Mouse (Mus musculus) midbrain, embryonic 14.5 days (tissue): ENCODE results near the gene Wfdc17. TPM values are rescaled to one million over a fixed set of nuclear protein-coding genes. Genes with fewer than 3 reads are reported as not detected.

Experiments
- ATAC-seq: fragments of 200-750 bp; cut with Nextera tagmentation; 2 replicates; pipeline ENCODE4 v1.8.0; 2017; ENCODE audit warnings: moderate number of reproducible peaks, moderate library complexity; ENCODE audit not compliant: low FRiP score, low TSS enrichment
- DNase-seq: peaks from one replicate; pipeline ENCODE4 v3.0.0-alpha.2; 2015
- H3K27ac ChIP-seq: fragments of 300-500 bp; sonication (generic); replicated peaks from 2 replicates; pipeline ENCODE4 v1.5.1; 2014; ENCODE audit warnings: mild to moderate bottlenecking, low read depth, low read length, moderate library complexity
- H3K27me3 ChIP-seq: fragments of 300-500 bp; sonication (generic); 2 replicates; pipeline ENCODE4 v1.6.1; 2014; ENCODE audit warnings: low read length, control low read depth, mixed read lengths; ENCODE audit not compliant: control insufficient read depth, insufficient read depth
- H3K36me3 ChIP-seq: fragments of 300-500 bp; sonication (generic); 2 replicates; pipeline ENCODE4 v1.6.1; 2014; ENCODE audit warnings: low read length, control low read depth; ENCODE audit not compliant: control insufficient read depth, insufficient read depth
- H3K4me1 ChIP-seq: fragments of 300-500 bp; sonication (generic); 2 replicates; pipeline ENCODE4 v1.6.1; 2014; ENCODE audit warnings: mild to moderate bottlenecking, antibody characterized with exemption, low read length, control low read depth; ENCODE audit not compliant: control insufficient read depth, insufficient read depth
- H3K4me2 ChIP-seq: fragments of 300-500 bp; sonication (generic); 2 replicates; pipeline ENCODE4 v1.6.1; 2014; ENCODE audit warnings: mild to moderate bottlenecking, low read length, moderate library complexity
- H3K4me3 ChIP-seq: fragments of 300-500 bp; sonication (generic); replicated peaks from 2 replicates; pipeline ENCODE4 v1.5.1; 2014; ENCODE audit warnings: low read depth, low read length
- H3K9ac ChIP-seq: fragments of 300-500 bp; sonication (generic); replicated peaks from 2 replicates; pipeline ENCODE4 v1.6.1; 2014; ENCODE audit warnings: mild to moderate bottlenecking, low read length, moderate library complexity
- H3K9me3 ChIP-seq: fragments of 300-500 bp; sonication (generic); 2 replicates; pipeline ENCODE4 v1.6.1; 2016; ENCODE audit warnings: low read length, control low read depth, mixed read lengths; ENCODE audit not compliant: control insufficient read depth
- WGBS: fragments of 180-500 bp; shearing (Covaris S2); extraction: QIAGEN DNeasy Blood & Tissue Kit; methylation state at CpG from one replicate; pipeline ENCODE4 v1.1.7; 2014; 5-methylcytosine and 5-hydroxymethylcytosine counted together
- polyA plus RNA-seq: library from polyadenylated mRNA; unstranded; fragments of >200 nt; fragmentation: Nextera tagmentation; extraction: Ambion mirVana; gene quantifications from 2 replicates; pipeline ENCODE4 v1.2.1, GENCODE M21; 2014

Gene Wfdc17
- polyA plus RNA-seq, 1 experiment from 2014 or later = 1.5 TPM

GRCm38 (mm10) chr11:83692008-83692407 is 11.8 kb upstream of the Wfdc17 start:
- Histone ChIP-seq H3K36me3 (no peaks in the 10 kb centered on the region), H3K4me3 (no peak overlapping the region), H3K4me2 (no peak overlapping the region), H3K9ac (no peak overlapping the region), H3K27ac (no peak overlapping the region), H3K4me1 (no peaks in the 10 kb centered on the region), H3K27me3 (no peaks in the 10 kb centered on the region), H3K9me3 (no peaks in the 10 kb centered on the region)
- ATAC-seq (no peak), DNase-seq (no peak)
- WGBS = 68% methylated on average over 1 of the region's 1 CpGs

GRCm38 (mm10) chr11:83708715-83709114 is 4.9 kb downstream of the Wfdc17 start, which contains the start of gene Wfdc18:
TSS of gene Wfdc18 (plus strand) at chr11:83709015.
- H3K4me1 ChIP-seq = no peaks in the 10 kb centered on the region
- no peaks in the 10 kb centered on the region for H3K27me3 ChIP-seq
- H3K4me3 ChIP-seq = no peak within 1 kb of the TSS
- no peaks in the 10 kb centered on the region for H3K9me3 ChIP-seq
- H3K27ac ChIP-seq = no peak within 1 kb of the TSS
- no peak within 1 kb of the TSS for H3K4me2 ChIP-seq
- WGBS = 74% methylated on average over 4 of the region's 4 CpGs
- no peak for ATAC-seq
- H3K9ac ChIP-seq = no peak within 1 kb of the TSS
- H3K36me3 ChIP-seq = no peaks in the 10 kb centered on the region
- no peak for DNase-seq

- Histone ChIP-seq H3K4me3 (no peak overlapping the region), H3K27me3 (no peaks in the 10 kb centered on the region), H3K4me2 (no peak overlapping the region), H3K36me3 (no peaks in the 10 kb centered on the region), H3K27ac (no peak overlapping the region), H3K4me1 (no peaks in the 10 kb centered on the region), H3K9me3 (no peaks in the 10 kb centered on the region), H3K9ac (no peak overlapping the region)
- ATAC-seq = no peak
- no peak for DNase-seq
- WGBS = 94% methylated on average over 5 of the region's 5 CpGs
Measured at GRCm38 (mm10) chr11:83709683-83710082, 5.9 kb downstream of the Wfdc17 start.

- Histone ChIP-seq H3K27me3 (no peaks in the 10 kb centered on the region), H3K9ac (no peak overlapping the region), H3K36me3 (no peaks in the 10 kb centered on the region), H3K4me1 (no peaks in the 10 kb centered on the region), H3K27ac (no peak overlapping the region), H3K4me2 (no peak overlapping the region), H3K4me3 (no peak overlapping the region), H3K9me3 (no peaks in the 10 kb centered on the region)
- ATAC-seq = no peak
- WGBS = 75% methylated on average over 1 of the region's 1 CpGs
- DNase-seq = no peak
Measured at GRCm38 (mm10) chr11:83712671-83713070, 8.9 kb downstream of the Wfdc17 start.

- H3K9ac ChIP-seq = no peak overlapping the region
- no peak overlapping the region for H3K4me3 ChIP-seq
- H3K27me3 ChIP-seq = no peaks in the 10 kb centered on the region
- ATAC-seq = no peak
- H3K27ac ChIP-seq = no peak overlapping the region
- H3K36me3 ChIP-seq = no peaks in the 10 kb centered on the region
- no peak overlapping the region for H3K4me2 ChIP-seq
- no peak for DNase-seq
- H3K4me1 ChIP-seq = no peaks in the 10 kb centered on the region
- H3K9me3 ChIP-seq = no peaks in the 10 kb centered on the region
- WGBS = 89% methylated on average over 2 of the region's 2 CpGs
Measured at GRCm38 (mm10) chr11:83713925-83714324, 10.1 kb downstream of the Wfdc17 start.

- Histone ChIP-seq H3K36me3 (no peaks in the 10 kb centered on the region), H3K9ac (no peak overlapping the region), H3K27me3 (no peaks in the 10 kb centered on the region), H3K4me2 (no peak overlapping the region), H3K4me3 (no peak overlapping the region), H3K9me3 (no peaks in the 10 kb centered on the region), H3K4me1 (no peaks in the 10 kb centered on the region), H3K27ac (no peak overlapping the region)
- WGBS = 89% methylated on average over 6 of the region's 6 CpGs
- ATAC-seq = no peak
- no peak for DNase-seq
Measured at GRCm38 (mm10) chr11:83717042-83717665, 13.4 kb downstream of the Wfdc17 start.

GRCm38 (mm10) chr11:83720766-83721165 is 17.0 kb downstream of the Wfdc17 start:
- DNase-seq (no peak), ATAC-seq (no peak)
- no peak overlapping the region for H3K4me3 ChIP-seq
- H3K9ac ChIP-seq = no peak overlapping the region
- no peaks in the 10 kb centered on the region for H3K4me1 ChIP-seq
- no peak overlapping the region for H3K4me2 ChIP-seq
- H3K27me3 ChIP-seq = no peaks in the 10 kb centered on the region
- H3K27ac ChIP-seq = no peak overlapping the region
- H3K9me3 ChIP-seq = no peaks in the 10 kb centered on the region
- H3K36me3 ChIP-seq = no peaks in the 10 kb centered on the region

GRCm38 (mm10) chr11:83728757-83729432 is 25.1 kb downstream of the Wfdc17 start:
- H3K27me3 ChIP-seq = no peaks in the 10 kb centered on the region
- ATAC-seq (no peak), DNase-seq (peak; percentile 3)
- H3K27ac ChIP-seq = no peak overlapping the region
- no peak overlapping the region for H3K4me3 ChIP-seq
- WGBS = 61% methylated on average over 3 of the region's 3 CpGs
- H3K9ac ChIP-seq = no peak overlapping the region
- no peaks in the 10 kb centered on the region for H3K4me1 ChIP-seq
- no peaks in the 10 kb centered on the region for H3K36me3 ChIP-seq
- peaks cover 3% of the 10 kb centered on the region; the same call in 1 of the 2 replicates for H3K9me3 ChIP-seq
- no peak overlapping the region for H3K4me2 ChIP-seq

- Histone ChIP-seq H3K9ac (no peak overlapping the region), H3K4me2 (no peak overlapping the region), H3K9me3 (peaks cover 7% of the 10 kb centered on the region; the same call in 1 of the 2 replicates), H3K36me3 (no peaks in the 10 kb centered on the region), H3K27ac (no peak overlapping the region), H3K4me1 (no peaks in the 10 kb centered on the region), H3K27me3 (no peaks in the 10 kb centered on the region), H3K4me3 (no peak overlapping the region)
- DNase-seq (no peak), ATAC-seq (no peak)
- 95% methylated on average over 1 of the region's 1 CpGs for WGBS
Measured at GRCm38 (mm10) chr11:83731116-83731515, 27.3 kb downstream of the Wfdc17 start.
